In the genomic region with DNA sequence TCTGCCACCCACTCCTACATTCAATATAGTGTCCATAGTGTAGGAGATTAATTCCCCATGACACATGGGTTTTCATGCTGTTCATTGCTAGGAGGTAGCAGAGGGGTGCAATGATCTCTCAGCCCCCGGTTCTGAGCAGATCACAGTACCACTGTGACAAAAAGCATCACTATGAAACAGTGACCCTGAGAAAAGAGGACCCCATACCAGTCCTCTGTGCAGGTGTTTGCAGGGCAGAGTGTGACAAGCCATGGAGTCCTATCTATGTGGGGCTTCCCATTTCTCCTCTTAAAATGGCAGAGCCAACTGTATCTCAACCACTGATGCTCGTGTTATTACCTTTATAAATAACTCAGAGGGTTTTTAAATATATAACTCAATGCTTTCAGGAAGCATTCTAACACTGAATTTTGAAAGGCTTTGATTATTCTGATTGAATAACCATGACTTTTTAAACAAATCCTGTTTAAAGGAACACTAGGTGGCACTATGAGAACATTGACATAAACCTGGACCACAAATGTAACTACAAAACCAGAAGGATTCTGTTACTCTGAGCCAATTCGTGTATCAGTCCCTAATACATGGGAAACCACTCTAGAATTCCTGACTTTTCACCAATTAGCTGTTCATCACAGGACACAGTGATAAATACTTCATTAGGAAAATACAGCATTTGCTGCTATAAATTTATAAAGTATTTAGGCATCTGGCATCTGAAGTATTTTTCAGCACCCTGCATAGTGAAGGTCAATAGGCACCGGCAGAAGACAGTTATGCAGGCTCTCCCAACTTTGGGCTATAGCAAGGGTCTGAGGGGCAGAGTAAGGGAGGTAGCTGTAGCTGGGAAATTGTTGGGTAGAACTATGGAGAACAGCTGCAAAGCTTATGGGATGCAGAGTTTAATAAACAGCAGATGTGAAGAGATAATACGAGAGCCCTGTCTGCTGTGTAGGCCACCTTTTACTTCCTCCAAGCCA, we compare ENCODE assay signal across 11 mouse cellular contexts. TPM values are rescaled to one million over a fixed set of nuclear protein-coding genes. Genes with fewer than 3 reads are reported as not detected.
A peak's percentile ranks its signal among the peaks of the same experiment; 100 is the strongest.
DNase-seq lines count a peak whose midpoint lies in the region; ATAC-seq and TF ChIP-seq lines count a peak whose summit lies in the region.
"Had no signal": no experiment of that assay in that cellular context is flagged by ENCODE, and none has a peak within 500 bp of the region (broad histone marks: within the 10 kb centered on the region; RNA-seq: fewer than 3 reads in every experiment).

No protein-coding gene starts in this region.

- H3K79me2 ChIP-seq in CH12.LX (replicated peaks; ENCODE audit: control insufficient read depth, extremely low read depth, insufficient read depth, poor library complexity, severe bottlenecking), result no peaks in the 10 kb centered on the region

- H3K4me1 ChIP-seq in kidney, embryonic 14.5 days (ENCODE audit: control insufficient read depth, insufficient read depth, low read length), result no peaks in the 10 kb centered on the region
- peaks cover 0 to 9% of the 10 kb centered on the region in 2 experiments; a peak in 1 of 4 replicates for H3K4me1 ChIP-seq in CH12.LX (ENCODE audit: control insufficient read depth in 1 of 2, insufficient read depth in 2 of 2)
- H3K4me1 ChIP-seq: stomach, embryonic 15.5 days had no signal

- H3K4me3 ChIP-seq in kidney, embryonic 14.5 days (ENCODE audit: low read length), result no peak overlapping the region
- H3K4me3 ChIP-seq in CH12.LX (replicated peaks in 1 of 3; ENCODE audit: low read depth in 2 of 3, low read length in 2 of 3, poor library complexity in 1 of 3), result no peak overlapping the region
- H3K4me3 ChIP-seq: stomach, embryonic 15.5 days had no signal

- TF ChIP-seq RAD21 in CH12.LX (IDR thresholded peaks at IDR 0.05; ENCODE audit: low read depth, low read length), result peak; percentile 81

- no peak overlapping the region for H3K27ac ChIP-seq in kidney, embryonic 14.5 days (ENCODE audit: low read depth, low read length)
- no peak overlapping the region for H3K27ac ChIP-seq in CH12.LX (ENCODE audit: insufficient read depth, low read depth)
- H3K27ac ChIP-seq: stomach, embryonic 15.5 days had no signal

- H3K27me3 ChIP-seq in kidney, embryonic 14.5 days (ENCODE audit: control insufficient read depth, insufficient read depth, low read length), result no peaks in the 10 kb centered on the region
- H3K27me3 ChIP-seq in CH12.LX (replicated peaks), result no peaks in the 10 kb centered on the region
- H3K27me3 ChIP-seq: stomach, embryonic 15.5 days had no signal

- DNase-seq in kidney, adult 9 months, result peak; percentile 9
- DNase-seq in CH12.LX (ENCODE audit: extremely low read depth) (peak; percentile 27), MN1 (ENCODE audit: low spot score) (peak; percentile 11)
- peak; percentile 21 for DNase-seq in forelimb bud, embryonic 11.5 days (ENCODE audit: low read depth, low spot score)
- no peak for DNase-seq in spleen, postnatal 4 days (ENCODE audit: low spot score in 2 of 2)
- no peak for DNase-seq in spleen, adult 18-20 months
- DNase-seq: adrenal gland, postnatal 10 days; heart, postnatal 4 days; left cerebral cortex, postnatal 4 days had no signal

- H3K9ac ChIP-seq in kidney, embryonic 14.5 days (ENCODE audit: low read depth, low read length), result no peak overlapping the region
- no peak overlapping the region for H3K9ac ChIP-seq in CH12.LX (ENCODE audit: insufficient read depth, low read depth)
- H3K9ac ChIP-seq: stomach, embryonic 15.5 days had no signal

- in situ Hi-C loops in CH12.LX (cut with MboI; ENCODE audit: low pct_ligation_motif_present, low pct_unique_long_range_greater_than_20kb, low sequenced_read_pairs), result no loop called here

- no peak for TF ChIP-seq EP300 in CH12.LX (IDR thresholded peaks at IDR 0.05; ENCODE audit: low read length)

- no peak for ATAC-seq in kidney, embryonic 14.5 days (ENCODE audit: low FRiP score, low TSS enrichment)

- WGBS in kidney, embryonic 14.5 days, result 67% methylated on average over 5 of the region's 5 CpGs

- H3K9me3 ChIP-seq in kidney, embryonic 14.5 days (ENCODE audit: control insufficient read depth, low read length), result no peaks in the 10 kb centered on the region
- no peaks in the 10 kb centered on the region for H3K9me3 ChIP-seq in CH12.LX (replicated peaks; ENCODE audit: low read length)
- H3K9me3 ChIP-seq: stomach, embryonic 15.5 days had no signal

- TF ChIP-seq POLR2A in CH12.LX (IDR thresholded peaks at IDR 0.05; ENCODE audit: low read depth, low read length), result no peak

- dilution Hi-C loops in CH12.LX (cut with MboI; ENCODE audit: extremely low pct_ligation_motif_present, extremely low pct_unique_long_range_greater_than_20kb, low sequenced_read_pairs), result no loop called here

- H3K4me2 ChIP-seq in kidney, embryonic 14.5 days (replicated peaks; ENCODE audit: low read depth, low read length), result no peak overlapping the region
- no peak overlapping the region for H3K4me2 ChIP-seq in CH12.LX (ENCODE audit: insufficient read depth, low read depth, poor library complexity, severe bottlenecking)
- H3K4me2 ChIP-seq: stomach, embryonic 15.5 days had no signal

- H3K36me3 ChIP-seq in kidney, embryonic 14.5 days (ENCODE audit: control insufficient read depth, insufficient read depth, low read length), result no peaks in the 10 kb centered on the region
- peaks cover 0 to 3% of the 10 kb centered on the region in 2 experiments for H3K36me3 ChIP-seq in CH12.LX (replicated peaks in 1 of 2; ENCODE audit: control insufficient read depth in 1 of 2, insufficient read depth in 1 of 2, low read length in 1 of 2)
- H3K36me3 ChIP-seq: stomach, embryonic 15.5 days had no signal

- TF ChIP-seq CTCF in CH12.LX (conservative IDR thresholded peaks at IDR 0.05 in 1 of 2, IDR thresholded peaks at IDR 0.05 in 1 of 2; ENCODE audit: low read depth in 2 of 2, low read length in 2 of 2), result peak in 1 of 2 experiments; percentile 73; a peak in 2 of 4 replicates

TF ChIP-seq in CH12.LX, 34 proteins besides CTCF, POLR2A, EP300 and RAD21:
- peak; percentile 54 for TF ChIP-seq SMC3 (IDR thresholded peaks at IDR 0.05; ENCODE audit: low read depth, low read length)
- no peak for TF ChIP-seq ZKSCAN1 (IDR thresholded peaks at IDR 0.05; ENCODE audit: borderline replicate concordance, low read depth, low read length)
TF ChIP-seq in CH12.LX: peak in this region for 1.

RNA-seq across cellular contexts. Expression of a gene that starts 36.5 kb away (rescaled TPM):
- polyA plus RNA-seq in kidney, embryonic 14.5 days (2014; fragmentation: Nextera tagmentation; extraction: Ambion mirVana), result 0.15 TPM in 1 of 2 replicates, not detected in the other
- total RNA-seq in CH12.LX (2012; rRNA removed) (not detected in 2 replicates), CH12.LX (2014; rRNA removed) (not detected in 2 replicates)
- polyA plus RNA-seq in CH12.LX (2012; ENCODE audit: insufficient read length, low read depth), result not detected in 2 replicates
- total RNA-seq: heart, postnatal 4 days had no signal

Comparison
In these comparisons a context has a peak if more than half of its experiments do, and no peak if none do; other contexts are left out.
1. DNase-seq: peak in kidney, adult 9 months (single experiment), CH12.LX (single experiment), MN1 (single experiment) and forelimb bud, embryonic 11.5 days (single experiment); none in spleen, postnatal 4 days (0 of 2) and spleen, adult 18-20 months (0 of 2).